Mouse (Mus musculus) layer of hippocampus, adult 9-10 months (tissue): ENCODE measurements around the gene Mllt3.
A peak's percentile ranks its signal among the peaks of the same experiment; 100 is the strongest.

Experiments
- DNase-seq: peaks from one replicate; pipeline ENCODE4 v3.0.0; 2022; ENCODE audit warnings: low spot score

Mllt3 gene

GRCm38 (mm10) chr4:87823623-87824022 is 209.5 kb downstream of the Mllt3 start:
- DNase-seq = no peak

- no peak for DNase-seq
Observed at GRCm38 (mm10) chr4:87823191-87823590, 210.0 kb downstream of the Mllt3 start.

DNA sequence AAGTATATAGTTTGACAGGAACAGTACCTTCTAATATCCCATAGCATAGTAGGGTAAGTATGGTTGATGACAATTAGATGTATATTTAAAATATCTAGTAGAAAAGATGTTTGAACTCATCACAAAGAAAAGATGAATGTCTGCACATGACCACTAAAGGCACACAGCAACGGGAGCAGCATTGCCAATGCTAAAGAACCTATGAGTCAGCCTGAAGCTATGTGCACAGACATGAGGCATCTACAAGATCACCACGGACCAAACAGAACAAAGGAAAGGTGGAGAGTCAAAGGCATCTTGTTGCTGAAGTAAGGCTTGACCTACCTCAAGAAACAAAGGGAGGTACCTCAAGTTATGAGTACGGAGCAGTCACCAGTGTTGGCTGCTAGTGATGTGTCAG is 212.3 kb downstream of the Mllt3 start:
- DNase-seq = no peak

DNA sequence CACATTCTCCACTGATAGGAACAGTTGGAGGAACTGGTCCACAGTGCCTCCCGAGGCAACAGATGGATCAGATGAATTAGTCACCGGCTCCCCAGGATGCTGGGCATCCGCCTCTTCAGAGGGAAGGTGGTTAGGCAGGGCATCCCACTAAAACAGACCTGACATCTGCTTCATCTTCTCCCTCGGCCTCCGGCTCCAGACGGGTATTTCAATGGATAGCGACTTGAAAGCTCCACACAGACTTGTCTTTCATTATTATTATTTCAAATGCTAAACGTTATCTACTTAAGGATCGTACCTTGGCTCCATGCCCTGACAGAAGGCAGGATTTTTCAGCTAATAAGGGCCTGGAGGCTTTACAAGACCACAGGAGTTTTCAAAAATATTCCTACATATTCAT is 214.0 kb downstream of the Mllt3 start:
- DNase-seq = no peak

- DNase-seq = no peak
Observed at GRCm38 (mm10) chr4:87818276-87818675, 214.9 kb downstream of the Mllt3 start.

DNA sequence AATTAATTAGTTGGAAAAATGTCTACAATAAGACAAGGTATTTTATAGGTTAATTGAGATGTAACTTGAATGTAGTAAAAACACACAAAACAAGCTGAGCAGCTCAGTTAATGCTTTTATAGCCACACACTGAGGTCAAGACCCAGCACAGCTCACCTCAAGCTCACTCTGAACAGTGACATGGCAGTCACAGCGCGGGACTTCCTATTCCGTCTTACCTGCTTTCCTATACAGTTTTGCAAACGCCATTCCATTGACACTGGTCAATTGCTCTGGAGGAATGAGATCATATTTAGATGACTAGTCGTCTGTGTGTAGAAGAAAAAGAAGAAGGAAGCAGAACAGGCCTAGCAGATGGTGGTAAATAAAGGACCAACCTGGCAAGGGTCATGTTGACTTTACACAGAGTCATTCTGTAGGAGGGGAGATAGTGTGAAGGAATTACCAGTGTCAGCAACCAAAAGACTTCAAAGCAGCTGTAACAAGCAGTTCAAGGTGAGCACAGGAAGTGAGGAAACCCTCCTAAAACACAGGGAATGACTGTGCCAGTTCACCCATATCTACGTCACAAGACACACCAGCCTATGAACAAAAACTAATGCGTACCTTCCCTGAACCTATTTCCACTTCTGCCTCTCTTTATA is 217.6 kb downstream of the Mllt3 start:
- DNase-seq = no peak

DNA sequence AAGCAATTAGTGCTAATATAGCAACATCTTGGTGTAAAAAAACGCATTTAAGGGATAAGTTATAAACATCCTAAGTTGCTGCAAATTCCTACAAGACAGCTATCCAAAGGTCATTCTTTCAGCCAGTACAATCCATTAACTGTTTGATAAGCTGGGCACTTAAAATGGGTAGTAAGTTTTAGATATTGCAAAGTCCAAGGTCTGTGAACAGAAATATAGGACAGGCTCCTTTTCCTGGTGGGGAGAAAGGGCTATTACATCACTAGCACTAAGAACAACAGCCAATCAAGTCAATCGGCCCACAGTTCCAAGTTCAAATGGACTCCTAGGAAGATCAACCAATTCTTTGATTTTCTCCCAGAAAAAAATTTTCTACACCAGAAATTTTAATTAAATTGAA is 221.3 kb downstream of the Mllt3 start:
- DNase-seq = no peak

GRCm38 (mm10) chr4:87806196-87806987 is 226.8 kb downstream of the Mllt3 start:
- no peak for DNase-seq

- no peak for DNase-seq
Observed at GRCm38 (mm10) chr4:87804576-87804975, 228.6 kb downstream of the Mllt3 start.

DNA sequence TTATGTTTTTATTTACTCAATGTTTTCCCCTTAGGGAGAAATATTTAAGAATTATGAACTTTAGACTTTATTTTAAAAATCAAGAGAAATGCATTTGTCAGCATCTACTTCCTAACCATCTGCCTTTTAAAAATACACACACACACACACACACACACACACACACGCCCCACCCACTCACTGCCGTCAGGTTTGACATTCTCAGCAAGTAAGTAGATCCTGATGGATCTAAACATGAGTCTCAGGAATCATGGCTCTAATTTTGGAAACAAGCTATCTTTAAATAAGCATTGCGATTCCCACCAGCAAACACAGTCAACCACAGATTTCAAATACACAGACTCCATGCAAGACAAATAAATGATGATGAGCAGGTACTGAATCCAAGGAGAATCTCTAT is 229.9 kb downstream of the Mllt3 start:
- DNase-seq = no peak

GRCm38 (mm10) chr4:87802140-87802539 is 231.0 kb downstream of the Mllt3 start:
- no peak for DNase-seq

- no peak for DNase-seq
Observed at GRCm38 (mm10) chr4:87801332-87801731, 231.8 kb downstream of the Mllt3 start.

DNA sequence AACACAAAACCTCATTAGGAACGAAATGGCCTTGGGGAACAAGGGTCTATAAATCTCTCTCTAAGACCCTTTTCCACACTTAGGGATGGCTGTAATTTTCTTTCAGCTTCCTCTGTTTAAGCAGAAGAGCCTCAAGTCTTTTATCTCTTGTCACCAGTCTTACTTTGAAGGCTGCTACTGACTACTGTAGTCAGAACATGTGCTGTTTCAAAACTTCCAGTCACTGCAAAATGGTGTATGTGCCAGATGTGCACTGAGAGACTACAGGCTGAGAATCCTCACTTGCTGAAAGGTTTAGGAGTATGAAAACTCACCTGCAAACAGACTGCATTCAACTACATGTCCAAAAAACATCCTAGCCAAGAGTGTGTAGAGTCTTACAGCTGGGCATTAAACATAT is 232.9 kb downstream of the Mllt3 start:
- no peak for DNase-seq

DNA sequence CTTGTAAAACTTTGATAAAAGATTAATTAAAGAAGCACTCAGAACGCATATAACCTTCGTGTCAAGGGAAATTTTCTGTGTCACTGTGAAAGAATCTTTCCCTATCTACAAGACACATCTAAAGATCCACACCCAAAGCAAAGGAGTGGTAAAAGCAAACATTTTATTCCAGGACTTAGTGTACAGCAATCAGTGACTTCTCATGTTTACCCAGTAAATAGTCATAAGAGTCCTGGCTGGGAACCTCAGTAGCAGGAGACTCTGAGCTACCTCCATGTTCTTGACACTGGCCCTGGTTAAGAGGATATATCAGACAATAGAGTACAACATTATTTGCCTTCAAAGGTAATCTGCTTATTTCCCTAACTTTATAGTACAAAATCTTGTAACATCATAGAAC is 233.7 kb downstream of the Mllt3 start:
- no peak for DNase-seq

DNA sequence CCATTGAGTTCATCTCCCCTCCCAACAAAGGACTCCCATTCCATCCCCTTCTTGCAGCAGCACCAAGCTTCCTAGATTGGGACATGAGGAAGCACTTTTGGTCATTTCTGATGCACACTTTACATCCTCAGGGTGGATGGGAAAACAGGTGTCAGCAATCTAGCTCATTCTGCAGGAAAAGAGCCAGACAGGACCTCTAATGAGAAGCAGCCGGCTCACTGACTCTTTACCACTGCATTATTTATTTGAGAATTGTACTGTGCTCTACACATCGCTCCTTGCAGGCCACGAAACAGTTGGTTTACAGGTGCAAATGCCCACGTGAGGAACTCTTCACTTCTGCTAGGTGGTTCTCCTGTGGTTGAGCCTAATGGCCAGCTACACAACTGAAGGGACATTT is 237.9 kb downstream of the Mllt3 start:
- DNase-seq = no peak

DNA sequence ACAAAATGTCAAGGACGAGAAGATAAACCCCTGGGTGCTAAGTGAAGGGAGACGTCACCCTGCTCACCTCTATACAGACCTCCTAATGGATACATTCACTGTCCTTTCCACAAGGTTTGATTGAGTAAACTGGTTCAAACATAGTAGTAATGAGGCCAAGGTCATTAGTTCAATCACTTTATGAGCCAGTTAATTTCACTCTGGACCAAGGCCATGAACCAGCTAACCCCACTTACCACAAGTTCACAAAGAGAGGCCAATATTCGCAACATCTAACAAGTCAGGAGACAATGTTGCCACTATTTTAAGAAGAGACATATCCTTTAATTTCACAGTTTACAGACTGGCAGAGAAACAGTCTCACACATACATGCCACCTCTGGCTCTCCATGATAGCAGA is 238.9 kb downstream of the Mllt3 start:
- DNase-seq = no peak

DNA sequence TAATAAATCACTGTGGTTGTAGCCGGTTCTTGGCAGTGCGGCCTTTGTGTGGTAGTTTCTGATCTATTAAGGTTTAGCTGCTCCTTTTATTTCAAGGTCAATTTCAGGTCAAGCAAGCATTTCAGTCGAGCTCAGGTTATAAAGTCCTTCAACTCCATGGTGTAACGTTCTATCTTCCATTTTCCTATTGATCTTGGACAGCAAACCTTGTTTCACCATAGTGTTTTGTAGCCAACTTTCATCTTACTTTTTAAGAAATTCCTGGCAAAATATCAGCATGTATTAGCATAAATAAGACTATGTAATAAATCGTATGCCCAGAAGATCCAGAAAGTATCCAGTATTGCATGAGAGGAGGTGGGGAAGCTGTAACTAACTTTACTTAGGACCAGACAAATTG is 240.7 kb downstream of the Mllt3 start:
- DNase-seq = no peak

DNA sequence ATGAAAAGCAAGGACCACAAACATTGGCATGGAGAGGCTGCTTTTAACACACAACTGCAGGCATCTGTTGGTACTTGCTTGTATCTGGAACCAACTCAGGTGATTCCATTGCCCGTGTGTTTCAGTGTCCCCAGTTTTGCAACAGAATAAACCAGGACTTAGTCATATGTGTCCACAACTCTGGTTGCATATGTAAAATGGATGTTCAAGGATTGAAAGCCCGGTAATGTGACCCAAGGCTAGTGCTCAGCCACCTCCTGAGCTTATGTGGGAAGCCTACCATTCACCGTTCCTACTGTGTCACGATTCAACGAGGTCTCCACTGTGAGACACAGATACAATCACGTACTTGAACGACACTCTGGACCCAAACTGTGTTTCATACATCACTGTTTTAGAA is 243.7 kb downstream of the Mllt3 start:
- DNase-seq = no peak

DNA sequence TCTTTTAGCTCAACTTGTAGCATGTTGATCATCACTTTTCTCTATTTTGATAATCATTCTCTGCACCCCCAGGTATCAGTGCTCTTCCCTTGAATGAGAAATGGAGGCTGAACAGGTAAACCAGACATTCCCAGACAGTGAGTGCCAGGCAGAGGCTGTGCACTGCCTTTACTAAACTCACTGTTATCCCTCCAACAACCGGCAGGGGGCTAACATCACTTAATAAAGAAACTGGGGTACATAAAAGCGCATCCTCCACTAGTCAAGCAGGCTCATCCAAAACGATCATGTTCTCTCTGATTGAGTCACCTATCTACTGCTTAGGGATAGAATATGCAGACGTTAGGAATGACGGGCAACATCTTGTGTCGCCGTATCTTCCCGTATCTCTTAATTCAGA is 244.5 kb downstream of the Mllt3 start:
- DNase-seq = peak; percentile 47

DNA sequence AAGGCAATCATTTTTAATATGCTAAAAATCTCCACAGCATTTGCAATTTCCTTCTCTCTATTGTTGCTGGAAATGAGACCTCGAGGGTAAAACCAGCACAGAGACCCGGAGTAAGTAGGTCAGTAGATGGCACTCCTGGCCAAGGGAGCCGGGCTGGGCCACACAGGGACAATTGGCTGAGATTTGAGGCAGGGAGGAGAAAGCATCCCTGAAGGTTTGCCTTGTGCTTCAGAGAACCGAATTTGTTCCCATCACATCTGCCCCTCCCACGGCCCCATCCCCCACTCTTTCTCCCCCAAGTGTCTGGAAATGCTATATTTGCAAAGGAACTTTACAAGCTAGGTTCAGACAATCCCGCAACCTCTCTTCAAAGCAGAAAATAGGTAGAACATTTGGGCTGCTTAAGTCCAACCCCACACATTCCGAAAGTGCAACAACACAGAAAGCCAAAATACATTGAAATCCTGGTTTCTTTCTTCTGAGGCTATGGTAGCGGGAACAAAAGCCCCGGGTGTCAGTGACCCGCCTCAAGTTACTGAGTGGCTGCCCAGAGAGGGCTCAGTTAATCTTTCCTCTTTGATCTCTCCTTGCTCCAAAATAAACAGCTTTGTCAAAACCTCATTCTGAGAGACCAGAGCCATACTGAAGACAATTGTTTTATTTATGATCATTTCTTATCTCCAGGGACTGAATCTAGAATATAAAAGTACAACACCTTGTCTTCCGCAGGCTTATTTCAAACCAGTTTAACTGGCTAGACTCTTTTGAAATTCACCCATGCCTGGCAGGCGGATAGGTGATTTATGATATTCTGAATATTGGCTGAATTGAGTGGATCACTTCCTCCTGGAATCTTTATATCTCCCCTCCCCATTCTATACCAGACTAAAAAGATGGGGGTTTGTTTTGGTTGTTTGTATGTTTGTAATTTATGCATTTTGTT is 247.8 kb downstream of the Mllt3 start:
- peak; percentile 24 for DNase-seq

GRCm38 (mm10) chr4:87783809-87784208 is 249.4 kb downstream of the Mllt3 start:
- no peak for DNase-seq

- no peak for DNase-seq
Observed at GRCm38 (mm10) chr4:87781971-87782370, 251.2 kb downstream of the Mllt3 start.

GRCm38 (mm10) chr4:87775721-87776120 is 257.4 kb downstream of the Mllt3 start:
- DNase-seq = no peak
